Mouse (Mus musculus) neural tube, embryonic 12.5 days (tissue): ENCODE data around the gene C1qtnf4. TPM values are rescaled to one million over a fixed set of nuclear protein-coding genes. Genes with fewer than 3 reads are reported as not detected.

Source experiments
- ATAC-seq: fragments of 200-750 bp; cut with Nextera tagmentation; 2 replicates; pipeline ENCODE4 v1.8.0; 2017; ENCODE audit warnings: low read depth, mild to moderate bottlenecking, moderate TSS enrichment, moderate library complexity; ENCODE audit not compliant: low FRiP score
- H3K27ac ChIP-seq: fragments of 300-500 bp; sonication (generic); 2 replicates; pipeline ENCODE4 v1.5.1; 2016
- H3K27me3 ChIP-seq: fragments of 300-500 bp; sonication (generic); replicated peaks from 2 replicates; pipeline ENCODE4 v1.6.1; 2016; ENCODE audit warnings: mild to moderate bottlenecking
- H3K36me3 ChIP-seq: fragments of 300-500 bp; sonication (generic); 2 replicates; pipeline ENCODE4 v1.6.1; 2016; ENCODE audit warnings: mild to moderate bottlenecking
- H3K4me1 ChIP-seq: fragments of 300-500 bp; sonication (generic); 2 replicates; pipeline ENCODE4 v1.6.1; 2016
- H3K4me2 ChIP-seq: fragments of 300-500 bp; sonication (generic); replicated peaks from 2 replicates; pipeline ENCODE4 v1.6.1; 2016; ENCODE audit warnings: mild to moderate bottlenecking
- H3K4me3 ChIP-seq: fragments of 300-500 bp; sonication (generic); 2 replicates; pipeline ENCODE4 v1.5.1; 2016
- H3K9ac ChIP-seq: fragments of 300-500 bp; sonication (generic); 2 replicates; pipeline ENCODE4 v1.6.1; 2016; ENCODE audit warnings: mild to moderate bottlenecking
- H3K9me3 ChIP-seq: fragments of 300-500 bp; sonication (generic); 2 replicates; pipeline ENCODE4 v1.6.1; 2016; ENCODE audit warnings: mild to moderate bottlenecking
- WGBS: fragments of 180-500 bp; shearing (Covaris S2); methylation state at CpG from one replicate; pipeline ENCODE4 v1.1.7; 2016; 5-methylcytosine and 5-hydroxymethylcytosine counted together
- polyA plus RNA-seq: library from polyadenylated mRNA; unstranded; fragments of >200 nt; fragmentation: Nextera tagmentation; extraction: Ambion mirVana; gene quantifications from 2 replicates; pipeline ENCODE4 v1.2.1, GENCODE M21; 2016

The C1qtnf4 gene
- 62.3 and 74.0 TPM in 2 replicates for polyA plus RNA-seq

DNA sequence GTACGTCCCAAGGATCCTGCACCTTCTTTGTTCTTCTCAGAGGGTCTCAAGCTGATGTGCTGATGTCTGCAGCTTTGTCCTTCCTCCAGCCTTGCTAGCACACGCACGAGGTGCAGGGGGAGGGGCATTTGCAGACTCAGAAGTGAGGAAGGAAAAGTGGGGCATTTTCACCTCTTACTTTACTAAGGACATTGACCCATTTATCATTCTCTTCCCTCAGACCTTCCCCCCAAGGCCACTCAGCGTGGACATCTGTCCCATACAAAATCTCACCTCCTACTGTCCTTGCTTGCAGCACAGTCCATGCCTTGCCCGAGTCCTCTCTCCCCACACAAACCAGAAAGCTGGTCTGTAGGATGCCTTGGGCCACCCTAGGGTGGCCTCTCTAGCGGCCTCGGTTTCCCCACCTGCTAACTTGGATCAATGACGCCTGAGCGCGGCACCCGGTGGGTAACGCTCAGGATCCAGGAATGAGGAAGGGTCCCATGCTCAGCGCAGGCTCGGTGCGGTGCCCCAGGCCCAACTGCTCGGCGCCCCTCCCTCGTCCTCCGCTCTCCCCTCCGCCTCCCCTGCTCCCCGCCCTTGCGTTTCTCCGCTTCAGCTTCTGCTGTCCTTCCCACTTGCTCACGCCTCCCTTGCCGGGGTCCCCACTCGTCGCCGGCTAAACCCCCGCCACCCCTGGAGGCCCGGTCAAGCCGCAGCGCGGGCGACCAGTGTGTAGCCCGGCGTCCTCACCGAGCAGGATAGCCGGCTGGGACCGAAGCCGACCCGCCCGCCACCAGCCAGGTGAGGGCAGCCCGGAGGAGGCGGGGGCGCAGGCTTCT lies at the start of gene C1qtnf4:
C1qtnf4 (plus strand) TSS at position 643 of the 824 bp plus-strand sequence.
- peak within 1 kb of the TSS; percentile 38 for H3K27ac ChIP-seq
- 1% methylated on average over 45 of the region's 45 CpGs for WGBS
- H3K9me3 ChIP-seq = no peaks in the 10 kb centered on the region
- peaks cover 39% of the 10 kb centered on the region for H3K4me1 ChIP-seq
- H3K9ac ChIP-seq = peak within 1 kb of the TSS; percentile 64
- H3K27me3 ChIP-seq = peaks cover 59% of the 10 kb centered on the region
- peak within 1 kb of the TSS; percentile 43 for H3K4me3 ChIP-seq
- H3K4me2 ChIP-seq = peak within 1 kb of the TSS; percentile 69
- H3K36me3 ChIP-seq = no peaks in the 10 kb centered on the region
- ATAC-seq = peak; percentile 72

DNA sequence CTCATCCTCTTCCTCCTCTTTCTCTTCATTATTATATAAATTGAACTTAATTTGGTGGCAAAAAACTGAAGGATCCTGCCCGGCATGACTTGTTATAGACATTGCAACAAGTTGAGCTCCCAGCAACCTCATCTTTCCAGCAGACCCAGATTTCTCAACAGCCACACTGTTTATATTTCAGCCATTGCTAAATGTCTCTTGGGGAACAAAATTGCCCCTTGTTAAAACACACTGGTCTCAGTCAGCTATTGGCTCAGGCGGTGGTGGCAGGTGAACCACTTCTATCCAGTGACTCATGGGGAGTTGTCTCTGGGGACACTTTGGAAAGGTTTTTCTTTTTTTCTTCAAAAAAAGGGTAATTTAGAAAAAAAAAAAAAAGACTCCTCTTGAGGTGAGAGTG lies 47.0 kb upstream of the C1qtnf4 start:
- H3K36me3 ChIP-seq = no peaks in the 10 kb centered on the region
- ATAC-seq = no peak
- H3K4me1 ChIP-seq = no peaks in the 10 kb centered on the region
- H3K4me2 ChIP-seq = no peak overlapping the region
- no peaks in the 10 kb centered on the region for H3K9me3 ChIP-seq
- no peak overlapping the region for H3K4me3 ChIP-seq
- H3K9ac ChIP-seq = no peak overlapping the region
- WGBS = 82% methylated on average over 2 of the region's 2 CpGs
- H3K27me3 ChIP-seq = no peaks in the 10 kb centered on the region
- no peak overlapping the region for H3K27ac ChIP-seq

DNA sequence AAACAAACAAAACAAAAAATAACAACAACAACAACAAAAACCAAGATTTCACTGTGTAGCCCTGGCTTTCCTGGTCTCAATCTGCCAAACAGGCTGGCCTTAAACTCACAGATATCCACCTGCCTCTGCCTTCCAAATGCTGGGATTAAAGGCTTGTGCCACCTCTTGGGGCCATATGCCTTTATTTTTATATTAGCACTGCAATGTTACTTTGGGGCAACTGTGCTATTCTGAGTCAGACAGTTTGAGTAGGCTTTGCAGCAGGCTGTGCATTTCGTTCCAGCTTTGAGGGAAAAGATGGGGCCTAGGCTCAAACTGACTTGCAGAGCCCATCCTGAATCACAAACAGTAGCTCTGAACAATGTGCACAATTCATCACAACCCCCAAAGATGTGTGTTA lies 42.0 kb upstream of the C1qtnf4 start:
- WGBS = 68% methylated on average over 1 of the region's 1 CpGs
- Histone ChIP-seq H3K4me3 (no peak overlapping the region), H3K4me2 (no peak overlapping the region), H3K27ac (no peak overlapping the region), H3K9me3 (no peaks in the 10 kb centered on the region), H3K9ac (no peak overlapping the region), H3K4me1 (peaks cover 9% of the 10 kb centered on the region), H3K27me3 (no peaks in the 10 kb centered on the region), H3K36me3 (no peaks in the 10 kb centered on the region)
- ATAC-seq = no peak

DNA sequence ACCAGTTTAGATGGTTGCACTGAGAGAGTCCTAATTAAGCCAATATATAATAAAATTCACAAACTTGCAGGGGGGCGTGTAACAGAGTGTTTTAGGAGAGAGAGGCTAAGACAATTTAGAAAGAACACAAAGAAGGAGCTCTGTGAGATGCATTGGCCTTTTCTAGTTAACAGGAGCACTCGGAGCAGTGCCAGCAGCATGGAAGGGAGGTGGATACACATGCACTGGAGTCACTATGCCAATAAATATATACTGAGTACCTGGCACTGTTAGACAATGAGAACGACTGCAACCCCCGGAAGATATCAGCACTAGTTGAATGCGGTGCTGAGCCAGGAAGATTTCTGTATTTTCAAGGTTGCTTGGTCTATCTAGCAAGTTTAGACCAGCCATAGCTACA lies 41.4 kb upstream of the C1qtnf4 start:
- Histone ChIP-seq H3K36me3 (no peaks in the 10 kb centered on the region), H3K27ac (no peak overlapping the region), H3K4me1 (peaks cover 12% of the 10 kb centered on the region), H3K9me3 (no peaks in the 10 kb centered on the region), H3K9ac (no peak overlapping the region), H3K4me3 (no peak overlapping the region), H3K4me2 (no peak overlapping the region), H3K27me3 (no peaks in the 10 kb centered on the region)
- WGBS = 78% methylated on average over 5 of the region's 5 CpGs
- ATAC-seq = no peak

DNA sequence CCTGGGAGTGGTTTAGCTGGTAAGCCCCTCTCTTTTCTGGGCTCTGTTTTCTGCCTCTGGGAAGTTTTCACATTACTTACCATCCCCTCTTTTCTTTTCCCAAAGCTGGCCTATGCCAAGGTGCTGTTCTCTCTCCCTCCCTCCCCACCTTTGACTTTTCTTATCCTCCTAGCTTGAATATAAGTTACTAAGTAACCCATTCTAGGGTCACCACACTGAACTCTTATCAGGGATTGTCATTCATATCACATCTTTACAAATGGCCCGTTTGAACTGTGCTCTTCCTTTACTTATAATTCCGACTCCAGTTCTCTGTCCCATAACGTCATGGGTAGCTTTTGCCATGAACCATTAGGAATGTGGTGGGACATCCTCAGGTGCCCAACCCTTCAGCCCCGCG lies 40.4 kb upstream of the C1qtnf4 start:
- Histone ChIP-seq H3K9ac (no peak overlapping the region), H3K27me3 (no peaks in the 10 kb centered on the region), H3K27ac (no peak overlapping the region), H3K9me3 (no peaks in the 10 kb centered on the region), H3K36me3 (peaks cover 2% of the 10 kb centered on the region), H3K4me1 (peaks cover 14% of the 10 kb centered on the region), H3K4me3 (no peak overlapping the region), H3K4me2 (no peak overlapping the region)
- 82% methylated on average over 5 of the region's 5 CpGs for WGBS
- ATAC-seq = no peak

DNA sequence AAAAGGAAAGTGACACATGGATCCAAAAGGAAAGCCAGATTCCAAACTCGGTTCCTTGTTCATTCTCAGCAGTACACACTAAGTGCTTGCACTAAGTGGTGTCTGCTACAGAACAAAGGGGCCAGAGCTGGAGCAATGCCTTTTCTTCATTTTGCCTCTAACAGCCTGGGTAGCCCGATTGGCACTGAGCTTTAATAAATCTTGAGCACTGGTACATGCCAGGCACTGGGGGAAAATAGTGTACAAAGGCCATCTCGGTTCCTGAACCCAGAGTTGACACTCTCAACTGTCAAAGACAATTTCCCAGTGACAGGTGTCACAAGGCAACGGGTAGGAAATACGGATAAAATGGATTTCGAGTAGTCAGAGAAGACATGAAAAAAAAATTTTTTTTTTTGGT lies 39.5 kb upstream of the C1qtnf4 start:
- 43% methylated on average over 6 of the region's 6 CpGs for WGBS
- Histone ChIP-seq H3K4me2 (peak overlapping the region; percentile 62), H3K27me3 (no peaks in the 10 kb centered on the region), H3K9ac (no peak overlapping the region), H3K27ac (no peak overlapping the region), H3K4me1 (peaks cover 14% of the 10 kb centered on the region), H3K4me3 (no peak overlapping the region), H3K36me3 (peaks cover 12% of the 10 kb centered on the region), H3K9me3 (no peaks in the 10 kb centered on the region)
- ATAC-seq = no peak

DNA sequence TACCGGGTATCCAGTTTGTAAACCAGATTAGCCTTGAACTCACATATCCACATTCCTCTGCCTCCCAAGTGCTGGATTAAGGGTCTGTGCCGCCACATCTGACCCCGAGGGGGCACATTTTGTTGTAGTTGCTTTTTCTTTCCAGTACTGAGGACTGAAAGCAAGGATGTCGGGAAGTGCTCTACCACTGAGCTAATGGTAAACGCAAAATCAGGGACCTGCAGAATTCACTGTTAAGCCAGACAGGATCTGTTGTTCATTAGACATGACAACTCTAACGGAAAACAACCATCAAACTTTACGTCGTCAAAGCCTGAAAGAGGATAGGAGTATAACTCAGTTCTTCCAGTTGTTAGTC lies 39.1 kb upstream of the C1qtnf4 start:
- H3K4me2 ChIP-seq = peak overlapping the region; percentile 62
- H3K4me1 ChIP-seq = peaks cover 14% of the 10 kb centered on the region
- H3K27ac ChIP-seq = no peak overlapping the region
- no peaks in the 10 kb centered on the region for H3K27me3 ChIP-seq
- peaks cover 16% of the 10 kb centered on the region for H3K36me3 ChIP-seq
- H3K4me3 ChIP-seq = peak overlapping the region; percentile 85
- H3K9ac ChIP-seq = peak overlapping the region; percentile 90
- 3% methylated on average over 8 of the region's 8 CpGs for WGBS
- no peaks in the 10 kb centered on the region for H3K9me3 ChIP-seq
- ATAC-seq = no peak; the same call in none of the 2 replicates

DNA sequence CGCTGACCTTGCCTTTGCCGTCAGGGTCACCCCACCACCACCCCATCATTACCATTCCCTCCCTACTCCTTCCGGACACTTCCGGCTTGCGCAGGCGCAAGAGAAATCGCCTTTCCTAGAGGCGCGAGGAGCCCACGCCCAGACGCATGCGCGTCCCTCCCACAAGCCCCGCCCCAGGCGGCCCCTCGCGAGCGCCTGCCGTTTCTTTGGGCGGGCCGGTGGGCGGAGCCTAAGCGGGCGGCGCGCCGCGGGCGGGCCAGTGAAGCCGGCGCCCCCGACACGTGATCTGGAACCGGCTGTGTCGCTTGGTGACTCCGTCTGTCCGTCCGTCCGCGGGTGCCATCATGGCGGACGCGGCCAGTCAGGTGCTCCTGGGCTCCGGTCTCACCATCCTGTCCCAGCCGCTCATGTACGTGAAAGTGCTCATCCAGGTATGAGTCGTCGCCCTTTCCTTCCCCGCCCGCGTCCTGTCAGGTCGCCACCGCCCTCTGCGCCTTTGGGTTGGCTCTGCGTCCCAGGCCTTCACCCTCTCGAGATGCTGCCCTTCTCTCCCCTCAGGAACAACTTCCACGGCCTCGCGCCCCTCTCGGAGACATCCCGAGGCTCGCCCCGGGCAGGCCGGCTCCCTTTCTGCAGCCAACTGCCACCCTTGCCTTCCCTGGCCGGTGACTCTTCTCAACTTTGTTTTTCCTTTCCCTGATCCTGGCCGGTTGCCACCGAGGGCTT lies 38.5 kb upstream of the C1qtnf4 start, which contains the start of gene Mtch2:
Mtch2 (plus strand) TSS at position 201 of the 726 bp plus-strand sequence.
- Histone ChIP-seq H3K4me1 (peaks cover 14% of the 10 kb centered on the region), H3K4me3 (peak within 1 kb of the TSS; percentile 85), H3K9ac (peak within 1 kb of the TSS; percentile 90), H3K4me2 (peak within 1 kb of the TSS; percentile 62), H3K9me3 (no peaks in the 10 kb centered on the region), H3K27me3 (no peaks in the 10 kb centered on the region), H3K27ac (peak within 1 kb of the TSS; percentile 74), H3K36me3 (peaks cover 21% of the 10 kb centered on the region)
- under 1% methylated on average over 67 of the region's 67 CpGs for WGBS
- peak; percentile 97 for ATAC-seq

DNA sequence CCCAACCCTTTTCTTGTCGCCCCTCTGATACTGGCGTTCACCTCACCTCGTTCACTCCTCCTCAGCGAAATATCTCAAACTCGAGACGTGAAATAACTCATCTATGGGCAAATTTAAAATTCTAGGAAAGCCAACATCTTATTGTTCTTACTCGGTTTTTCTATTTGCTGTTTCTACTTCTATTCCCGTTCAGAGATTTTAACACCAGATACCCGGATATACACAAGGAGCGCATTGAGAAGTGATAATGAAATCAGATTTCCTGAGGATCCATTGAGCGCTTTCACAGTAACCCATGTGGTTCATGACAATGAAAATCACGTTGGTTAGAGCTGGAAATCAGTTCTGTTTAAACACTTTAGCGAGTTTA lies 38.0 kb upstream of the C1qtnf4 start:
- Histone ChIP-seq H3K4me1 (peaks cover 14% of the 10 kb centered on the region), H3K4me2 (peak overlapping the region; percentile 62), H3K9ac (peak overlapping the region; percentile 90), H3K27ac (peak overlapping the region; percentile 74), H3K9me3 (no peaks in the 10 kb centered on the region), H3K36me3 (peaks cover 25% of the 10 kb centered on the region), H3K4me3 (peak overlapping the region; percentile 85), H3K27me3 (no peaks in the 10 kb centered on the region)
- ATAC-seq = no peak
- under 1% methylated on average over 13 of the region's 13 CpGs for WGBS

DNA sequence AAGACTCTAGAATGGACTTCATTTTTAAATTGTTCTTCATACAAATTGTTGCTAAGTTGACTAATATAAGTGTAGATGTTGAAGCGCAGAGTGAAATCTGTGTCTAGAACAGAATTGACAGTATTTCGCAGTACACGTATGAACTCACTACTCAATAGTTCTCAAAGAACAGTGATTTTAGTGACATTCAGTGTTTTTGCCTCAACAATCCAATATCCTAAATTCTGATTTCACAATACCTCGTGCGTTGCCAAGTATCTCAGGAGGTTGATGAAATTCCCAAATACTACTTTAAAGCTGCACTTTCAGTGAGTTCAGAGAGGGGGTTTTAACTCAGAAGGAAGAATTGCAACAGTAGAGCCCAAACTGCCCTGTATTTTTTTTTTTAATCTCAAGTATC lies 37.3 kb upstream of the C1qtnf4 start:
- Histone ChIP-seq H3K4me2 (peak overlapping the region; percentile 62), H3K27me3 (no peaks in the 10 kb centered on the region), H3K36me3 (peaks cover 32% of the 10 kb centered on the region), H3K4me1 (peaks cover 14% of the 10 kb centered on the region), H3K9ac (peak overlapping the region; percentile 90; the same call in 1 of the 2 replicates), H3K27ac (no peak overlapping the region), H3K9me3 (no peaks in the 10 kb centered on the region), H3K4me3 (peak overlapping the region; percentile 85; the same call in 1 of the 2 replicates)
- no peak for ATAC-seq
- WGBS = 92% methylated on average over 5 of the region's 5 CpGs

DNA sequence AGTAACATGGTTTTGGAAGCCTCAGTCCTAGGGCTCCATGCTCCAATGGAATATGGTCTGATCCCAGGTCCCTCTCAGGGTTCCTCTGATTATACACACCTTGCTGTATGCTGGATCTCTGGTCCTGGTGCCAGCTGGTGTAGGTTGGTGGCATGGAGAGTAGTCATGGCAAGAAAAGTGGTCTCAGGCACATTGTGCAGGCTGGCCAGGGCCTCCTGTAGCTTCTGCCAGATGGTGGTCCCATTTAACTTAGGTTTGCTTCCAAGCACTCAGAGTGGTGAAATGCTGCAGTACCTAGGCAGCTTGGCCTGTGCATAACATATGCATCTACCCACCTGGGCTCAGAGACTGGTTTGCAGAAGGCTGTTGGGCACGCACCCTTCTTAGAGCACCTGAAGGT lies 35.3 kb upstream of the C1qtnf4 start:
- Histone ChIP-seq H3K27ac (no peak overlapping the region), H3K9ac (no peak overlapping the region), H3K4me1 (peaks cover 14% of the 10 kb centered on the region), H3K27me3 (no peaks in the 10 kb centered on the region), H3K4me2 (no peak overlapping the region), H3K4me3 (no peak overlapping the region), H3K36me3 (peaks cover 48% of the 10 kb centered on the region), H3K9me3 (no peaks in the 10 kb centered on the region)
- WGBS = 97% methylated on average over 1 of the region's 1 CpGs
- no peak for ATAC-seq

DNA sequence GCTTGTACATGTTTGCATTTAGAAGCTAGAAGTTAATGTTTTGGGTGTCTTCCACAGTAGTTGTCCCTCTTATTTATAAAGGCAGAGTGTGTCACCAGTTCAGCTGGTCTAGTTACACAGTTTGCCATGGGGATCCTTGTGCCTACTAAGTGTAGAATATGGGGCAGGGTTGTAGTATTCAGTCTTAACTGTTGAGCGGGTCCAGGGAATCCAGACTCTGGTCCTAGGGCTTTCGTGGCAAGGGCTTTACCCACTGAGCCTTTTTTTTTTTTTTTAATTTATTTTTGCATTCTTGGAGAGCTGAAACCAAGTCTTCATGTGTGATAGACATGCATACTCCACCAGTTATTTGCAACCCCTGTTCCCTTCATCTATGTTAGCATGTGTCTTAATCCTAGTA lies 24.2 kb upstream of the C1qtnf4 start:
- H3K36me3 ChIP-seq = peaks cover 67% of the 10 kb centered on the region
- H3K4me1 ChIP-seq = no peaks in the 10 kb centered on the region
- ATAC-seq = no peak
- no peak overlapping the region for H3K4me2 ChIP-seq
- H3K4me3 ChIP-seq = no peak overlapping the region
- WGBS = 96% methylated on average over 2 of the region's 2 CpGs
- no peaks in the 10 kb centered on the region for H3K27me3 ChIP-seq
- H3K9ac ChIP-seq = no peak overlapping the region
- H3K27ac ChIP-seq = no peak overlapping the region
- H3K9me3 ChIP-seq = no peaks in the 10 kb centered on the region
